Mouse (Mus musculus): ENCODE results near the gene Ttc28. TPM values are rescaled to one million over a fixed set of nuclear protein-coding genes. Genes with fewer than 3 reads are reported as not detected.
A peak's percentile ranks its signal among the peaks of the same experiment; 100 is the strongest.

The Ttc28 gene
- total and polyA plus RNA-seq, 3 experiments, result 0.21 to 0.89 (median 0.28) TPM

- dilution Hi-C loops (cut with MboI; ENCODE audit: extremely low pct_ligation_motif_present, extremely low pct_unique_long_range_greater_than_20kb, low sequenced_read_pairs), result no loop called here
- in situ Hi-C loops (cut with MboI; ENCODE audit: low pct_ligation_motif_present, low pct_unique_long_range_greater_than_20kb, low sequenced_read_pairs), result no loop called here
Measured at GRCm38 (mm10) chr5:110923336-110923735, 43.7 kb downstream of the Ttc28 start.

GRCm38 (mm10) chr5:110924636-110925035 is 45.0 kb downstream of the Ttc28 start:
- in situ Hi-C loops (cut with MboI; ENCODE audit: low pct_ligation_motif_present, low pct_unique_long_range_greater_than_20kb, low sequenced_read_pairs), result no loop called here

More at GRCm38 (mm10) chr5:110923336-110923735, 43.7 kb downstream of the Ttc28 start:
- no peak for DNase-seq (ENCODE audit: extremely low read depth)
- Histone ChIP-seq H3K27me3 (replicated peaks) (no peaks in the 10 kb centered on the region), H3K4me3 (replicated peaks in 1 of 3; ENCODE audit: low read depth in 2 of 3, low read length in 2 of 3, poor library complexity in 1 of 3) (no peak overlapping the region), H3K4me1 (ENCODE audit: control insufficient read depth in 1 of 2, insufficient read depth in 2 of 2) (no peaks in the 10 kb centered on the region), H3K79me2 (replicated peaks; ENCODE audit: control insufficient read depth, extremely low read depth, insufficient read depth, poor library complexity, severe bottlenecking) (no peaks in the 10 kb centered on the region), H3K9ac (ENCODE audit: insufficient read depth, low read depth) (no peak overlapping the region), H3K9me3 (replicated peaks; ENCODE audit: low read length) (no peaks in the 10 kb centered on the region), H3K4me2 (ENCODE audit: insufficient read depth, low read depth, poor library complexity, severe bottlenecking) (no peak overlapping the region), H3K36me3 (replicated peaks in 1 of 2; ENCODE audit: control insufficient read depth in 1 of 2, insufficient read depth in 1 of 2, low read length in 1 of 2) (no peaks in the 10 kb centered on the region), H3K27ac (ENCODE audit: insufficient read depth, low read depth) (no peak overlapping the region)
- TF ChIP-seq HCFC1 (IDR thresholded peaks at IDR 0.05; ENCODE audit: low read depth, low read length), result no peak
- TF ChIP-seq EP300 (IDR thresholded peaks at IDR 0.05; ENCODE audit: low read length), result no peak
- no peak for TF ChIP-seq E2F4 (IDR thresholded peaks at IDR 0.05; ENCODE audit: insufficient replicate concordance, low read depth, low read length)
- no peak for TF ChIP-seq MAFK (IDR thresholded peaks at IDR 0.05; ENCODE audit: insufficient replicate concordance, low read length)
- TF ChIP-seq CTCF (conservative IDR thresholded peaks at IDR 0.05 in 1 of 2, IDR thresholded peaks at IDR 0.05 in 1 of 2; ENCODE audit: low read depth in 2 of 2, low read length in 2 of 2), result peak in 1 of 2 experiments; percentile 50; a peak in 2 of 4 replicates
- TF ChIP-seq RCOR1 (conservative IDR thresholded peaks at IDR 0.05; ENCODE audit: low read depth, low read length), result no peak
- TF ChIP-seq RAD21 (IDR thresholded peaks at IDR 0.05; ENCODE audit: low read depth, low read length), result peak; percentile 45
- TF ChIP-seq ZNF384 (IDR thresholded peaks at IDR 0.05; ENCODE audit: low read depth, low read length), result no peak

GRCm38 (mm10) chr5:110925804-110926203 is 46.2 kb downstream of the Ttc28 start:
- no peak for TF ChIP-seq ZNF384 (IDR thresholded peaks at IDR 0.05; ENCODE audit: low read depth, low read length)
- TF ChIP-seq JUND (conservative IDR thresholded peaks at IDR 0.05; ENCODE audit: low read depth, low read length), result no peak
- no peak for TF ChIP-seq SIN3A (IDR thresholded peaks at IDR 0.05; ENCODE audit: low read length)
- no peak for TF ChIP-seq KAT2A (IDR thresholded peaks at IDR 0.05; ENCODE audit: insufficient replicate concordance, low read length)
- no peak for TF ChIP-seq MEF2A (IDR thresholded peaks at IDR 0.05; ENCODE audit: borderline replicate concordance, low read depth, low read length)
- no peak for TF ChIP-seq POLR2AphosphoS2 (IDR thresholded peaks at IDR 0.05; ENCODE audit: low read depth, low read length)
- no peak for TF ChIP-seq TCF12 (IDR thresholded peaks at IDR 0.05; ENCODE audit: low read depth, low read length)
- TF ChIP-seq MAX (IDR thresholded peaks at IDR 0.05; ENCODE audit: low read length), result no peak
- TF ChIP-seq NRF1 (IDR thresholded peaks at IDR 0.05; ENCODE audit: low read depth, low read length), result no peak
- TF ChIP-seq E2F4 (IDR thresholded peaks at IDR 0.05; ENCODE audit: insufficient replicate concordance, low read depth, low read length), result no peak
- no peak for TF ChIP-seq NELFE (IDR thresholded peaks at IDR 0.05; ENCODE audit: low read depth, low read length)
- TF ChIP-seq POLR2A (IDR thresholded peaks at IDR 0.05; ENCODE audit: low read depth, low read length), result no peak
- no peak for TF ChIP-seq JUN (IDR thresholded peaks at IDR 0.05; ENCODE audit: insufficient read depth, low read depth, low read length)
- no peak for TF ChIP-seq ELF1 (IDR thresholded peaks at IDR 0.05; ENCODE audit: low read depth, low read length)
- TF ChIP-seq RCOR1 (conservative IDR thresholded peaks at IDR 0.05; ENCODE audit: low read depth, low read length), result no peak
- dilution Hi-C loops (cut with MboI; ENCODE audit: extremely low pct_ligation_motif_present, extremely low pct_unique_long_range_greater_than_20kb, low sequenced_read_pairs), result no loop called here
- no peak for DNase-seq (ENCODE audit: extremely low read depth)

More at GRCm38 (mm10) chr5:110924636-110925035, 45.0 kb downstream of the Ttc28 start:
- Histone ChIP-seq H3K27me3 (replicated peaks) (no peaks in the 10 kb centered on the region), H3K36me3 (replicated peaks in 1 of 2; ENCODE audit: control insufficient read depth in 1 of 2, insufficient read depth in 1 of 2, low read length in 1 of 2) (no peaks in the 10 kb centered on the region), H3K79me2 (replicated peaks; ENCODE audit: control insufficient read depth, extremely low read depth, insufficient read depth, poor library complexity, severe bottlenecking) (no peaks in the 10 kb centered on the region), H3K9ac (ENCODE audit: insufficient read depth, low read depth) (no peak overlapping the region), H3K4me1 (ENCODE audit: control insufficient read depth in 1 of 2, insufficient read depth in 2 of 2) (no peaks in the 10 kb centered on the region), H3K9me3 (replicated peaks; ENCODE audit: low read length) (no peaks in the 10 kb centered on the region), H3K4me2 (ENCODE audit: insufficient read depth, low read depth, poor library complexity, severe bottlenecking) (no peak overlapping the region), H3K4me3 (replicated peaks in 1 of 3; ENCODE audit: low read depth in 2 of 3, low read length in 2 of 3, poor library complexity in 1 of 3) (no peak overlapping the region), H3K27ac (ENCODE audit: insufficient read depth, low read depth) (no peak overlapping the region)
- dilution Hi-C loops (cut with MboI; ENCODE audit: extremely low pct_ligation_motif_present, extremely low pct_unique_long_range_greater_than_20kb, low sequenced_read_pairs), result no loop called here
- no peak for DNase-seq (ENCODE audit: extremely low read depth)
- TF ChIP-seq PAX5 (IDR thresholded peaks at IDR 0.05; ENCODE audit: low read length), result no peak
- peak in 1 of 2 experiments; percentile 37; a peak in 2 of 4 replicates for TF ChIP-seq CTCF (conservative IDR thresholded peaks at IDR 0.05 in 1 of 2, IDR thresholded peaks at IDR 0.05 in 1 of 2; ENCODE audit: low read depth in 2 of 2, low read length in 2 of 2)

More at GRCm38 (mm10) chr5:110925804-110926203, 46.2 kb downstream of the Ttc28 start:
- no peaks in the 10 kb centered on the region for H3K79me2 ChIP-seq (replicated peaks; ENCODE audit: control insufficient read depth, extremely low read depth, insufficient read depth, poor library complexity, severe bottlenecking)
- no peaks in the 10 kb centered on the region for H3K4me1 ChIP-seq (ENCODE audit: control insufficient read depth in 1 of 2, insufficient read depth in 2 of 2)
- no peak overlapping the region for H3K4me3 ChIP-seq (replicated peaks in 1 of 3; ENCODE audit: low read depth in 2 of 3, low read length in 2 of 3, poor library complexity in 1 of 3)
- in situ Hi-C loops (cut with MboI; ENCODE audit: low pct_ligation_motif_present, low pct_unique_long_range_greater_than_20kb, low sequenced_read_pairs), result no loop called here
- no peak overlapping the region for H3K9ac ChIP-seq (ENCODE audit: insufficient read depth, low read depth)
- H3K9me3 ChIP-seq (replicated peaks; ENCODE audit: low read length), result no peaks in the 10 kb centered on the region
- no peak overlapping the region for H3K4me2 ChIP-seq (ENCODE audit: insufficient read depth, low read depth, poor library complexity, severe bottlenecking)
- H3K27me3 ChIP-seq (replicated peaks), result no peaks in the 10 kb centered on the region
- H3K36me3 ChIP-seq (replicated peaks in 1 of 2; ENCODE audit: control insufficient read depth in 1 of 2, insufficient read depth in 1 of 2, low read length in 1 of 2), result no peaks in the 10 kb centered on the region
- H3K27ac ChIP-seq (ENCODE audit: insufficient read depth, low read depth), result no peak overlapping the region

Data from CH12.LX (cell line).